Mouse (Mus musculus) brain, embryonic 14.5 days (tissue): ENCODE measurements around the gene Sdc4. TPM values are rescaled to one million over a fixed set of nuclear protein-coding genes. Genes with fewer than 3 reads are reported as not detected.

Experiments used
- DNase-seq: peaks from one replicate; pipeline ENCODE4 v3.0.0-alpha.2; 2011; ENCODE audit warnings: low read depth
- CTCF ChIP-seq: fragments of 200-500 bp; IDR thresholded peaks from 2 replicates; pipeline ENCODE4 v1.5.1; 2012; ENCODE audit warnings: inconsistent platforms, mild to moderate bottlenecking, moderate library complexity, borderline replicate concordance; ENCODE audit not compliant: insufficient read depth, insufficient read length; ENCODE audit errors: extremely low read depth
- POLR2A ChIP-seq: fragments of 200-500 bp; IDR thresholded peaks from 2 replicates; pipeline ENCODE4 v1.6.1; 2012; ENCODE audit warnings: mild to moderate bottlenecking, inconsistent platforms, borderline replicate concordance; ENCODE audit not compliant: poor library complexity, insufficient read depth, insufficient read length, severe bottlenecking; ENCODE audit errors: extremely low read depth
- polyA plus RNA-seq: library from polyadenylated mRNA; depleted of rRNA; stranded (reverse); fragments of >200 nt; gene quantifications from 2 replicates; pipeline ENCODE4 v1.2.3, GENCODE M21; 2012

Sdc4 gene
- polyA plus RNA-seq, 1 experiment: 3.7 TPM

- peak; percentile 78 for DNase-seq
- no peak for TF ChIP-seq POLR2A
- peak; percentile 95 for TF ChIP-seq CTCF
These were observed 36.0 kb downstream of the Sdc4 start for GRCm38 (mm10) chr2:164407708-164408107.

GRCm38 (mm10) chr2:164405519-164405918 is 38.2 kb downstream of the Sdc4 start:
- TF ChIP-seq POLR2A (no peak), CTCF (no peak)
- no peak for DNase-seq

GRCm38 (mm10) chr2:164405060-164405459 is 38.6 kb downstream of the Sdc4 start, which contains the start of gene Matn4:
TSS of gene Matn4 (minus strand) at chr2:164405160.
- TF ChIP-seq CTCF: no peak
- no peak for TF ChIP-seq POLR2A
- DNase-seq: no peak

GRCm38 (mm10) chr2:164404082-164404990 is 39.4 kb downstream of the Sdc4 start:
- no peak for DNase-seq

GRCm38 (mm10) chr2:164403396-164404081 is 40.1 kb downstream of the Sdc4 start:
- TF ChIP-seq POLR2A: no peak
- TF ChIP-seq CTCF: no peak
- no peak for DNase-seq

More at GRCm38 (mm10) chr2:164404082-164404990, 39.4 kb downstream of the Sdc4 start:
- TF ChIP-seq CTCF (no peak), POLR2A (no peak)

- peak; percentile 65 for DNase-seq
- TF ChIP-seq POLR2A (no peak), CTCF (peak; percentile 86)
These were observed 40.8 kb downstream of the Sdc4 start, which contains the start of gene Rbpjl for GRCm38 (mm10) chr2:164402906-164403305. TSS of gene Rbpjl (plus strand) at chr2:164403141.

GRCm38 (mm10) chr2:164396911-164397310 is 46.8 kb downstream of the Sdc4 start:
- TF ChIP-seq POLR2A (no peak), CTCF (no peak)
- no peak for DNase-seq

- TF ChIP-seq CTCF (no peak), POLR2A (no peak)
- DNase-seq: no peak
These were observed 47.6 kb downstream of the Sdc4 start for GRCm38 (mm10) chr2:164396076-164396475.

- TF ChIP-seq POLR2A: no peak
- no peak for TF ChIP-seq CTCF
- no peak for DNase-seq
These were observed 50.6 kb downstream of the Sdc4 start for GRCm38 (mm10) chr2:164393126-164393525.

GRCm38 (mm10) chr2:164389499-164389898 is 54.2 kb downstream of the Sdc4 start:
- TF ChIP-seq CTCF (peak; percentile 88), POLR2A (no peak)

GRCm38 (mm10) chr2:164389020-164389419 is 54.7 kb downstream of the Sdc4 start, which contains the start of gene Slpi:
TSS of gene Slpi (minus strand) at chr2:164389095.
- peak; percentile 76 for DNase-seq
- no peak for TF ChIP-seq POLR2A
- peak; percentile 7; the same call in 1 of the 2 replicates for TF ChIP-seq CTCF

More at GRCm38 (mm10) chr2:164389499-164389898, 54.2 kb downstream of the Sdc4 start:
- DNase-seq: peak; percentile 90

GRCm38 (mm10) chr2:164386953-164387352 is 56.7 kb downstream of the Sdc4 start:
- TF ChIP-seq POLR2A (no peak), CTCF (peak; percentile 58; the same call in 1 of the 2 replicates)
- DNase-seq: peak; percentile 54

GRCm38 (mm10) chr2:164385927-164386763 is 57.5 kb downstream of the Sdc4 start:
- DNase-seq: peak; percentile 88
- no peak for TF ChIP-seq POLR2A
- TF ChIP-seq CTCF: no peak
